Mouse (Mus musculus) B cell, adult 62 days (primary cell): ENCODE results near the gene Olfr205. TPM values are rescaled to one million over a fixed set of nuclear protein-coding genes. Genes with fewer than 3 reads are reported as not detected.

ENCODE experiments used
- total RNA-seq: library from RNA; stranded (reverse); gene quantifications from 4 replicates; pipeline ENCODE4 v1.2.4, GENCODE M21; 2023

The Olfr205 gene
- total RNA-seq = not detected in 4 replicates

GRCm38 (mm10) chr16:59331038-59331437 lies at the start of gene Olfr205:
Gene Olfr205, minus strand, starts transcription at chr16:59331138.

GRCm38 (mm10) chr16:59363893-59364292 lies 33.0 kb upstream of the Olfr205 start, which contains the start of gene Olfr209:
Gene Olfr209, minus strand, starts transcription at chr16:59363993.

GRCm38 (mm10) chr16:59349146-59349545 lies 18.2 kb upstream of the Olfr205 start, which contains the start of gene Olfr206:
Gene Olfr206, minus strand, starts transcription at chr16:59349246.

GRCm38 (mm10) chr16:59318148-59318547 lies 12.8 kb downstream of the Olfr205 start, which contains the start of gene Olfr204:
Gene Olfr204, minus strand, starts transcription at chr16:59318248.

GRCm38 (mm10) chr16:59298581-59298980 lies 32.4 kb downstream of the Olfr205 start, which contains the start of gene Olfr203:
Gene Olfr203, plus strand, starts transcription at chr16:59298881.

GRCm38 (mm10) chr16:59286693-59287092 lies 44.2 kb downstream of the Olfr205 start, which contains the start of gene Olfr202:
Gene Olfr202, minus strand, starts transcription at chr16:59286793.

Other genes starting within 250 kb of the Olfr205 start
- not detected in 4 replicates for gene Olfr191, start 241.3 kb downstream of the Olfr205 start, total RNA-seq
- gene Olfr193, start 219.3 kb downstream of the Olfr205 start, total RNA-seq = not detected in 4 replicates
- not detected in 4 replicates for gene Olfr194, start 210.1 kb downstream of the Olfr205 start, total RNA-seq
- not detected in 4 replicates for gene Olfr195, start 184.1 kb downstream of the Olfr205 start, total RNA-seq
- not detected in 4 replicates for gene Olfr196, start 160.7 kb downstream of the Olfr205 start, total RNA-seq
- not detected in 4 replicates for gene Olfr198, start 127.6 kb downstream of the Olfr205 start, total RNA-seq
- gene Olfr199, start 111.4 kb downstream of the Olfr205 start, total RNA-seq = not detected in 4 replicates
- not detected in 4 replicates for gene Olfr201, start 58.5 kb downstream of the Olfr205 start, total RNA-seq
- not detected in 4 replicates for gene Olfr202, start 44.3 kb downstream of the Olfr205 start, total RNA-seq
- not detected in 4 replicates for gene Olfr203, start 32.3 kb downstream of the Olfr205 start, total RNA-seq
- gene Olfr204, start 12.9 kb downstream of the Olfr205 start, total RNA-seq = not detected in 4 replicates
- not detected in 4 replicates for gene Olfr206, start 18.1 kb upstream of the Olfr205 start, total RNA-seq
- not detected in 4 replicates for gene Olfr209, start 32.9 kb upstream of the Olfr205 start, total RNA-seq
- gene Gabrr3, start 76.2 kb upstream of the Olfr205 start, total RNA-seq = not detected in 4 replicates
- 26.6 to 32.8 TPM (median 32.6 TPM) in 4 replicates for gene Riox2, start 140.6 kb upstream of the Olfr205 start, total RNA-seq